Mouse (Mus musculus): ENCODE data around the gene Papss2. TPM values are rescaled to one million over a fixed set of nuclear protein-coding genes. Genes with fewer than 3 reads are reported as not detected.

The Papss2 gene
- polyA plus RNA-seq, 1 experiment = 13.7 TPM

- DNase-seq (ENCODE audit: low read depth, low spot score) = no peak
- 21% methylated on average over 8 of the region's 8 CpGs for WGBS
Measured at GRCm38 (mm10) chr19:32595131-32595505, 472 bp upstream of the Papss2 start.

GRCm38 (mm10) chr19:32599006-32599405 lies 3.4 kb downstream of the Papss2 start:
- WGBS = 38% methylated on average over 7 of the region's 7 CpGs
- no peak for DNase-seq (ENCODE audit: low read depth, low spot score)

- DNase-seq (ENCODE audit: low read depth, low spot score) = no peak
- 25% methylated on average over 5 of the region's 5 CpGs for WGBS
Measured at GRCm38 (mm10) chr19:32599436-32599835, 3.8 kb downstream of the Papss2 start.

- WGBS = 26% methylated on average over 6 of the region's 6 CpGs
- DNase-seq (ENCODE audit: low read depth, low spot score) = no peak
Measured at GRCm38 (mm10) chr19:32601033-32601770, 5.6 kb downstream of the Papss2 start.

GRCm38 (mm10) chr19:32603466-32603865 lies 7.9 kb downstream of the Papss2 start:
- 68% methylated on average over 1 of the region's 1 CpGs for WGBS
- DNase-seq (ENCODE audit: low read depth, low spot score) = no peak

GRCm38 (mm10) chr19:32604127-32604526 lies 8.5 kb downstream of the Papss2 start:
- no peak for DNase-seq (ENCODE audit: low read depth, low spot score)
- 73% methylated on average over 8 of the region's 8 CpGs for WGBS

GRCm38 (mm10) chr19:32604563-32605252 lies 9.1 kb downstream of the Papss2 start:
- DNase-seq (ENCODE audit: low read depth, low spot score) = no peak
- 66% methylated on average over 6 of the region's 6 CpGs for WGBS

GRCm38 (mm10) chr19:32606227-32606827 lies 10.7 kb downstream of the Papss2 start:
- 91% methylated on average over 4 of the region's 4 CpGs for WGBS
- no peak for DNase-seq (ENCODE audit: low read depth, low spot score)

GRCm38 (mm10) chr19:32607036-32607435 lies 11.4 kb downstream of the Papss2 start:
- no peak for DNase-seq (ENCODE audit: low read depth, low spot score)
- WGBS = 81% methylated on average over 8 of the region's 8 CpGs

- no peak for DNase-seq (ENCODE audit: low read depth, low spot score)
- 60% methylated on average over 9 of the region's 9 CpGs for WGBS
Measured at GRCm38 (mm10) chr19:32611386-32612092, 15.9 kb downstream of the Papss2 start.

GRCm38 (mm10) chr19:32614046-32614771 lies 18.6 kb downstream of the Papss2 start:
- 46% methylated on average over 12 of the region's 12 CpGs for WGBS
- no peak for DNase-seq (ENCODE audit: low read depth, low spot score)

GRCm38 (mm10) chr19:32614772-32615099 lies 19.1 kb downstream of the Papss2 start:
- DNase-seq (ENCODE audit: low read depth, low spot score) = no peak
- 33% methylated on average over 2 of the region's 2 CpGs for WGBS

GRCm38 (mm10) chr19:32616646-32617045 lies 21.1 kb downstream of the Papss2 start:
- 90% methylated on average over 7 of the region's 7 CpGs for WGBS
- no peak for DNase-seq (ENCODE audit: low read depth, low spot score)

GRCm38 (mm10) chr19:32619739-32620138 lies 24.1 kb downstream of the Papss2 start:
- 71% methylated on average over 2 of the region's 2 CpGs for WGBS
- no peak for DNase-seq (ENCODE audit: low read depth, low spot score)

- 85% methylated on average over 15 of the region's 15 CpGs for WGBS
- DNase-seq (ENCODE audit: low read depth, low spot score) = no peak
Measured at GRCm38 (mm10) chr19:32620859-32621445, 25.4 kb downstream of the Papss2 start.

GRCm38 (mm10) chr19:32622142-32622541 lies 26.6 kb downstream of the Papss2 start:
- no peak for DNase-seq (ENCODE audit: low read depth, low spot score)
- WGBS = 69% methylated on average over 3 of the region's 3 CpGs

GRCm38 (mm10) chr19:32626768-32627331 lies 31.3 kb downstream of the Papss2 start:
- WGBS = 32% methylated on average over 13 of the region's 13 CpGs
- no peak for DNase-seq (ENCODE audit: low read depth, low spot score)

- whole genome bisulfite sequencing = 77% methylated on average over 4 of the region's 4 CpGs
- DNase-seq (ENCODE audit: low read depth, low spot score) = no peak
Measured at GRCm38 (mm10) chr19:32627631-32628030, 32.0 kb downstream of the Papss2 start.

- WGBS = 88% methylated on average over 7 of the region's 7 CpGs
- no peak for DNase-seq (ENCODE audit: low read depth, low spot score)
Measured at GRCm38 (mm10) chr19:32628572-32629132, 33.1 kb downstream of the Papss2 start.

Measured in large intestine, adult 2 months (tissue).